Mouse (Mus musculus): Measurements from ENCODE around the gene Rasgrp4.
A peak's percentile ranks its signal among the peaks of the same experiment; 100 is the strongest.
"Not testable (repeated sequence)": the region's sequence is repeated elsewhere in the genome, so short reads cannot be mapped to it uniquely, and the experiment has no call there.

Rasgrp4 gene

DNA sequence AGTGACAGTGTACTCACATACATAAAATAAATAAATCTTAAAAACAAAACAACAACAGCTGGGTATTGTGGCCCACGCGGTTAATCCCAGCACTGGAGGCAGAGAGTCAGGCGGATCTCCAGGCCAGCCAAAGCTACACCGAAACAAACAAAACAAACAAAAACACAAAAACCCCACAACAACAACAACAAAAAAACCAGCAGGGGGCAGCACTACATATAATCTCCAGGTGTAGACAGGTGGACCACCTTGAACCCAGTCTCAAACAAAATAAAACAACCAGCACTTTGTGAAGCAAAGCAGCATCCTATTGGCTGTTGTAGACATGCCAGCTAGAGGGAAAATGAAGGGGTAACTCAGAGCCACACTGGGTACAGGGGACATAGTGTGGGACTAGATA is 43.5 kb downstream of the Rasgrp4 start:
- DNase-seq (ENCODE audit: low read depth), result no peak

DNA sequence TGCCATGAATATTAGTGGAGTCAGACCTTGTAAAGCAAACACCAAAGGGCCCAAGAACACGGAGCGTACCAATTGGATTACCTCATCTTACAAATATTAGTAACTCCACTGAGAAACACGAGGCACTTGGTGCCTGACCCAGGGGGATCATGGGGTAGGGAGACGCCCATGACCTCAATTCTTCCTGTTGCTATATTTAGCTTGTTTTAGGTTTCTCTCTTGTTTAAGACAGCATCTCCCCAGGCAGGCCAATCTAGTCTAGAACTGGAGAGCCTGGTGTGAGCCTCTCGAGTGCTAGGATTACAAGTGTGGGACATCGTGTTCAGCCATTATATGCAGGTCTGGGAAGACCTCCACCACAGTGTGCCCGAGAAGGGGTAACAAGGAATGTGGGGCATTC is 44.7 kb downstream of the Rasgrp4 start:
- peak; percentile 50 for DNase-seq (ENCODE audit: low read depth)

DNA sequence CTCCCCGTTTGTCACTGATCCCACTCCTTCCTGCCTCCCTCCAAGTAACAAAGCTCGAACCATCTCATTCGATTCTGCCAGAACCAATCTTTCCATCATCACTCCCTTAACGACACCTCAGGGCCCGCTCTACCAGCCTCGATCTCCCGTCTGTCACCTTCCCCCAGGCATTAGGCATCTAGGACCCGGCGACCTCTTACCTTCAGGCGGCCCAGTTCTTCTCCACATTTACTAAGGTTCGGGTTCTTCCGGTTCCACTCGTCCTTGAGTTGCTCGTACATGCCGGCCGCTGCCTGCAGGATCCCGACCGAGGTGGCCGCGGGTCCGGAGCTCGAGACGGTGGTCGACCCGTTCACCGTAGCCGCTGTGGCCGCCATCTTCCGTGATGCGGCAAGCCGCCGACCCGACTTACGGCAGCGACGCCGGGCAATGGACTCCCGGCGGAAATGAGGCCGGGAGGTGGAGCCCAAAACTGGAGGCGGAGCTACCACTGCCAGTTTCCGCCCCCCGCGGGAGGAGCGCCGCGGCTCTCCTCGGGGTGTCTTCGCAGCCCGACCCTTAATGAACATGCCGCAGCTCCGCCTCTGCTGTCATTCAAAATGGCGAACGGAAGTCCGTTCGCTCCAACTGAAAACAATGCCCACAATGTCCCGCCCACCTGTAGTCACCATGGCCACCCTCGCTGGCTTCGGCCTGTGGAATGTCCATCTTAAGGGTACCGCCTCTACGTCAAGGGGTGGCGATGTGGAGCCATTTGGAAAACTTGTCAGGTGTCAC is 45.6 kb downstream of the Rasgrp4 start, which contains the start of gene Psmd8:
Psmd8 (minus strand) TSS at position 625 of the 777 bp plus-strand sequence.
- peak; percentile 99 for DNase-seq (ENCODE audit: low read depth)

DNA sequence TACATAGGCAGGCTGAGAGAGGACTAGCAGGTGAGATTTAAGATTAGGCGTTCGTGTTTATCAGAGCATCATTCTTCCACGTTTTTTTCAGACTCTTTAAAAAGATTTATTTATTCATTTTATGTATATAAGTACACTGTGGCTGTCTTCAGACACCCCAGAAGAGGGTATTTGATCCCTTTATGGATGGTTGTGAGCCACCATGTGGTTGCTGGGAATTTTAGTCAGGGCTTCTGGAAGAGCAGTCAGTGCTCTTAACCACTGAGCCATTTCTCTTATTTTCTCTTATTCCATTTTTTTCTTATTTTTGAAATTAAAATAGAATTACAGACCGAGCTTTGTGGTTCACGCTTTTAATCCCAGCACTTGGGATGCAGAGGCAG is 46.2 kb downstream of the Rasgrp4 start:
- no peak for DNase-seq (ENCODE audit: low read depth)

DNA sequence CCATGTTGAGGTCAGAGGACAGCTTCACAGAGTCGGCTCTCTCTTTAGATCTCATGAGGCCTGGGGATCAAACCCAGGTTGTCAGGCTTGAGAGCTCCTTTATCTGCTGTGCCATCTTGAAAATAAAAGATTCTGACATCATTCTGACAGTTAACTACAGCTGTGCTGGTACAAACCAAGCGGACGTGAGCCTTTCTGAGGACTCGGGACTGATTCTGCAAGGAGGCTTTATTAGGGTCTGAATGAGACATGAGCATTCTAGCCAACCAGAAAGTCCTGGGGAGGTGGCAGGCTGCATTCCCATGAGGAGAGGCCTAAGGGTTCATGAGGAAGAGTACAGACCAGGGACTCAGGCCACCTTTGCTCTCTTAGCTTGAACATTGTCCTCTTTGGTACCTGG is 46.7 kb downstream of the Rasgrp4 start:
- DNase-seq (ENCODE audit: low read depth), result not testable (repeated sequence)

DNA sequence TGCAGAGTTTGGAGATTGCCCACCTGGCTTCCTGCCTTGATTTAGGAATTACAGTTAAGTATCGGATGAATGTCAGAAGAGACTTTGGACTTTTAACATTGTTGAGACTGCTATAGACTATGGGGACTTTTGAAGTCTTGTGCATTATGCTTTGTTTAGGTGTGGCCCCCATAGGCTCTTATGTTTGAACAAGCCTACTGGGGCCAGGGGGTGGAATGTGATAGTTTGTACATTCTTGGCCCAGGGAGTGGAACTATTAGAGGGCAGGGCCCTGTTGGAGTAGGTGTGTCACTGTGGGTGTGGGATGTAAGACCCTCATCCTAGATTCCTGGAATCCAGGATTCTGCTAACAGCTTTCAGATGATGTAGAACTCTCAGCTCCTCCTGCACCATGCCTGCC is 59.6 kb downstream of the Rasgrp4 start:
- DNase-seq (ENCODE audit: low read depth), result not testable (repeated sequence)

DNA sequence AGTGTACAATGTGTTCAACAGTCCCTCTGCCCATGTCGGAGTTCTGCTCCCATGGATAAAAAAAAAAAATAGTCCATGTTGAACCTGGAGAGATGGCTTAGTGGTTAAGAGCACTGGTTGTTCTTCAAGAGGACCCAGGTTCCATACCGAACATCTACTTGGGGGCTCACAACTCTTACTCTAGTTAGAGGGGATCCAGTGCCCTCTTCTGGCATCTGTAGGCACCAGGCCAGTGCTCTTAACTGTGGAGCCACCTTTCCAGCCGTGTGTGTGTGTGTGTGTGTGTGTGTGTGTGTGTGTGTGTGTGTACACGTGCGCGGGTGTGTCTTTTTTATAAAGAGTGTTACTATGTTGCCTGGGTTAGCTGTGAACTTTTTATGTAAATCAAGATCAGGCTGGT is 67.9 kb downstream of the Rasgrp4 start:
- DNase-seq (ENCODE audit: low read depth), result no peak
